Mouse (Mus musculus) midbrain, postnatal 0 days (tissue): ENCODE measurements around the gene Il18. TPM values are rescaled to one million over a fixed set of nuclear protein-coding genes. Genes with fewer than 3 reads are reported as not detected.
A peak's percentile ranks its signal among the peaks of the same experiment; 100 is the strongest.

Experiments
- ATAC-seq: fragments of 200-750 bp; cut with Nextera tagmentation; 2 replicates; pipeline ENCODE4 v1.8.0; 2017; ENCODE audit warnings: moderate number of reproducible peaks, mild to moderate bottlenecking, moderate TSS enrichment, moderate library complexity; ENCODE audit not compliant: low FRiP score
- DNase-seq: peaks from one replicate; pipeline ENCODE4 v3.0.0-alpha.2; 2015; ENCODE audit warnings: low spot score
- H3K27ac ChIP-seq: fragments of 300-500 bp; sonication (generic); 2 replicates; pipeline ENCODE4 v1.5.1; 2014; ENCODE audit warnings: low read depth, mild to moderate bottlenecking, low read length, mixed read lengths
- H3K27me3 ChIP-seq: fragments of 300-500 bp; sonication (generic); 2 replicates; pipeline ENCODE4 v1.6.1; 2014; ENCODE audit warnings: low read length, control low read depth, mixed read lengths; ENCODE audit not compliant: insufficient read depth
- H3K36me3 ChIP-seq: fragments of 300-500 bp; sonication (generic); 2 replicates; pipeline ENCODE4 v1.6.1; 2014; ENCODE audit warnings: low read length, control low read depth, mixed read lengths; ENCODE audit not compliant: insufficient read depth
- H3K4me1 ChIP-seq: fragments of 300-500 bp; sonication (generic); 2 replicates; pipeline ENCODE4 v1.6.1; 2014; ENCODE audit warnings: mild to moderate bottlenecking, control low read depth, antibody characterized with exemption, low read length, mixed read lengths; ENCODE audit not compliant: insufficient read depth
- H3K4me2 ChIP-seq: fragments of 300-500 bp; sonication (generic); 2 replicates; pipeline ENCODE4 v1.6.1; 2014; ENCODE audit warnings: low read depth, mild to moderate bottlenecking, low read length, mixed read lengths; ENCODE audit not compliant: poor library complexity, severe bottlenecking
- H3K4me3 ChIP-seq: fragments of 300-500 bp; sonication (generic); 2 replicates; pipeline ENCODE4 v1.5.1; 2014; ENCODE audit warnings: low read depth, mild to moderate bottlenecking, low read length, moderate library complexity
- H3K9ac ChIP-seq: fragments of 300-500 bp; sonication (generic); replicated peaks from 2 replicates; pipeline ENCODE4 v1.6.1; 2014; ENCODE audit warnings: mild to moderate bottlenecking, low read length, moderate library complexity, mixed read lengths; ENCODE audit not compliant: poor library complexity, severe bottlenecking
- H3K9me3 ChIP-seq: fragments of 300-500 bp; sonication (generic); 2 replicates; pipeline ENCODE4 v1.6.1; 2016; ENCODE audit warnings: low read length, control low read depth
- CTCF ChIP-seq: IDR thresholded peaks from 2 replicates; pipeline ENCODE4 v1.5.1; 2016; ENCODE audit warnings: antibody characterized with exemption, mild to moderate bottlenecking
- WGBS: fragments of 180-500 bp; shearing (Covaris S2); extraction: QIAGEN DNeasy Blood & Tissue Kit; methylation state at CpG from one replicate; pipeline ENCODE4 v1.1.7; 2014; 5-methylcytosine and 5-hydroxymethylcytosine counted together
- polyA plus RNA-seq: library from polyadenylated mRNA; unstranded; fragments of >200 nt; fragmentation: Nextera tagmentation; extraction: Ambion mirVana; gene quantifications from 2 replicates; pipeline ENCODE4 v1.2.1, GENCODE M21; 2015
- total RNA-seq: library from RNA; depleted of rRNA; stranded (reverse); fragments of >200 nt; gene quantifications from 2 replicates; pipeline ENCODE4 v1.2.3, GENCODE M21; 2014

Gene Il18
- total and polyA plus RNA-seq, 2 experiments from 2014 or later: 18.2 to 37.8 TPM

DNA sequence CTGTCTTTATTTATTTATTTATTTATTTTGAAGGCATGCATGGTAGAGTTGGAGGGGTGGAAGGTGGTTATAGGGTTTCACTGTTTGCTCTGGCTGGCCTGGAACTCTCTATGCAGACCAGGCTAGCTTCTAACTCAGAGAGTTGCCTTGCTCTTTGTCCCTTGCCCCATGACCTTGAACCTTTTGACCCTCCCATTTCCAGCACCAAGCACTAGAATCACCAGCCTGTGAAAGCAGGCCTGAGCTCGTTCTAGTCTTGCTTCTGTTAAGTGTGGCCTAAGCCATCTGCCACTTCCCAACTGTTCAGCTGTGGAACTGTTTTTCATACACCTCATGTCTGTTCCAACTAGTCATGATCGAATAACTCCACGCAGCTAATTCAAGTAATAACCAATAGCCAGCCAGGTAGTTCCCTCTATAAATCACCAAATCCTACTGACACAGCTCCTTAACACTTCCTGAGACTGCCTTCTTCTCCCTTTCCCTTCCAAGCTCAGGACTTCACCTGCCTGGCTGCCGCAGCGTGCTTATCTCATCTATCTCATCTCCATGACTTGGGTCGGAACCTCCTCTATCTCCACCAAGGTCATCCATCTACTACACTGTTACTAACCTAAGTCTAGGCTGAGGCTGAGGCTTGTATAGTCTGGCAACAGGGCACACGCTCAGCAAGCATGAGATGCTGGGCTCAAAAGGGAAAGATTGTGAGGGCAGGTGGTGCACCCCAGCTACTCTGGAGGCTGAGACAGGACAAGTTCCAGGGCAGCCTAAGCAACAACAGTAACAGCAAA lies 47.6 kb downstream of the Il18 start:
- Histone ChIP-seq H3K27me3 (no peaks in the 10 kb centered on the region), H3K9ac (peak overlapping the region; percentile 76; the same call in 1 of the 2 replicates), H3K36me3 (peaks cover 30% of the 10 kb centered on the region), H3K27ac (no peak overlapping the region), H3K4me3 (peak overlapping the region; percentile 63), H3K9me3 (no peaks in the 10 kb centered on the region), H3K4me2 (peak overlapping the region; percentile 55), H3K4me1 (peaks cover 14% of the 10 kb centered on the region)
- 98% methylated on average over 7 of the region's 7 CpGs for WGBS
- ATAC-seq (no peak), DNase-seq (no peak)
- no peak for TF ChIP-seq CTCF

DNA sequence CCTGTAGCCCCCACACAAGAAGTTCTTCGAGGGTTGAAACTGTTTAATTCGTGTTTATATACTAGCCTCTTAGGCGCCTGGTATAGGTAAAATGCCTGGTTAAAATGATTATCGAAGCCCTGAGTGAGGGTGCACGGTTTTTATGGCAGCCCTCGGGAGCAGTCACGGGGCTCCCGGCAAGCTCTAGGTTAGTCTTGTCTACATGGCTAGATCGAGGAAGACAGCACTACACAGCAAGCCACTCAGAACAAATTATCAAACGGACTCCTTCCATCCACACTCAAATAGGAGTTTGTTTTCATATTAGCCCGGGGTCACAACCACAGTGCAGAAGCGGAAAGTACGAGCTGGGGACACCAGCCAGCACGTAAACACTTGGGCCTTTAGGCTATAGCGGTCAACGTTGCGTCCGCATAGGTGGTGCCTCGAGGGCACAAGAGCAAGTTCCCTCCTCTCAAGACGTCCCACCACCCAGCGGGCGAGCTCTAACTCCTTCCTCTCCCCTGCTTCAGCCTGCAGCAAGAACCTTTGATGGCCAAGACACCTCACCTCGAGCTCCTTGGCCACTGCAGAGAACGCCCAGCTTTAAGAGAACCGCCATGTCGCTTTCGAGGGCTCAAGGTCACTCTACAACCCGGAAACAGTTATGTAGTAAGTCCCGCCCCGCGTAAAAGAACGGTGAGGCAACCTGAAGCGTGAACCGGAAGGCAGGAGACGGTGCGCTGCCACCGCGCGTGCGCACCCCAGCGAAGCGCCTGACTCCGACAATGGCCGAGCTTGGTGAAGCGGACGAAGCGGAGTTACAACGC lies 48.8 kb downstream of the Il18 start, which contains the start of the genes Sdhd and Timm8b:
TSS of gene Sdhd (minus strand) at position 624 of the 809 bp plus-strand sequence.
TSS of gene Timm8b (plus strand) at position 722 of the 809 bp plus-strand sequence.
- peak within 1 kb of the TSS; percentile 76 for H3K9ac ChIP-seq
- no peaks in the 10 kb centered on the region for H3K9me3 ChIP-seq
- peak within 1 kb of the TSS; percentile 89 for H3K27ac ChIP-seq
- peak within 1 kb of the TSS; percentile 55 for H3K4me2 ChIP-seq
- WGBS: 1% methylated on average over 48 of the region's 48 CpGs
- H3K36me3 ChIP-seq: peaks cover 24% of the 10 kb centered on the region
- H3K27me3 ChIP-seq: no peaks in the 10 kb centered on the region
- H3K4me1 ChIP-seq: peaks cover 14% of the 10 kb centered on the region
- TF ChIP-seq CTCF: peak; percentile 67; the same call in 1 of the 2 replicates
- peak; percentile 98 for DNase-seq
- peak within 1 kb of the TSS; percentile 63 for H3K4me3 ChIP-seq
- peak; percentile 95 for ATAC-seq

DNA sequence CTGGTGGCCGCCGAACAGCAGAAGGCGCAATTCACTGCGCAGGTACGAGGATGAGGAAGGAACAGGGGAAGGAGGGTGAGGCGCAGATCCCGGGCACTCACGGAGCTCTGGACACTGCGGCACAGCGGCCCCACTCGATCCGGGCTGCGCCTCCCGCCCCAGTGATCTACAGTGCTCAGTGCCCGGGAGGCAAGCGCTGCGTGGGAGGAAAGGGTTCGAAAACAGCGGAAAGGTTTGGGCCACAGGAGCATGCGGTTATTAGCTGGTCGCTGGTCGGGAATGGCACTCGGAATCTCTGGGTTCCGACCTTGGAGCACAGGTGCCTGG lies 49.3 kb downstream of the Il18 start:
- Histone ChIP-seq H3K27ac (peak overlapping the region; percentile 89), H3K4me2 (peak overlapping the region; percentile 55), H3K27me3 (no peaks in the 10 kb centered on the region), H3K36me3 (peaks cover 21% of the 10 kb centered on the region), H3K9ac (peak overlapping the region; percentile 76), H3K9me3 (no peaks in the 10 kb centered on the region), H3K4me3 (peak overlapping the region; percentile 63), H3K4me1 (peaks cover 14% of the 10 kb centered on the region)
- TF ChIP-seq CTCF: no peak; the same call in 1 of the 2 replicates
- ATAC-seq: peak; percentile 87; the same call in 1 of the 2 replicates
- no peak for DNase-seq
- WGBS: 0% methylated on average over 24 of the region's 24 CpGs

DNA sequence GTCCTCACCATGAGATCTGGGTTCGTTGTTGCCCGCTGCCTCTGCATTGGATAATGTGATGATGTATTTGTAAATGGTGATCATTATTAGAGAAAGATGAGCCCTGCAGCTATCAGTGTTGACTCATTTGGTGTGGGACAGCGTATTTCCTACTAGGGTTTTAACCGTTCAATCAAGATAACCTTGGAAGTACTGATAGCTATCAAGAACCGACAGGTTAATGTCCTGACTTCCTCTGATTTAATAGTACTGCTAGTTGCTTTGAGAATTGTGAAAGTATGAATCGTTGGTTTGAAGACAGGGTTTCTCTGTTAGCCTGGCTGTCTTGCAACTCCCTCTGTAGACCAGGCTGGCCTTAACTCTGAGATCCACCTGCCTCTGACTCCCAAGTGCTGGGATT lies 49.7 kb downstream of the Il18 start:
- 4% methylated on average over 6 of the region's 6 CpGs for WGBS
- Histone ChIP-seq H3K4me3 (peak overlapping the region; percentile 63), H3K4me2 (peak overlapping the region; percentile 55), H3K4me1 (peaks cover 14% of the 10 kb centered on the region), H3K27ac (peak overlapping the region; percentile 89), H3K36me3 (peaks cover 17% of the 10 kb centered on the region), H3K27me3 (no peaks in the 10 kb centered on the region), H3K9ac (peak overlapping the region; percentile 76), H3K9me3 (no peaks in the 10 kb centered on the region)
- no peak for DNase-seq
- TF ChIP-seq CTCF: no peak
- no peak for ATAC-seq

DNA sequence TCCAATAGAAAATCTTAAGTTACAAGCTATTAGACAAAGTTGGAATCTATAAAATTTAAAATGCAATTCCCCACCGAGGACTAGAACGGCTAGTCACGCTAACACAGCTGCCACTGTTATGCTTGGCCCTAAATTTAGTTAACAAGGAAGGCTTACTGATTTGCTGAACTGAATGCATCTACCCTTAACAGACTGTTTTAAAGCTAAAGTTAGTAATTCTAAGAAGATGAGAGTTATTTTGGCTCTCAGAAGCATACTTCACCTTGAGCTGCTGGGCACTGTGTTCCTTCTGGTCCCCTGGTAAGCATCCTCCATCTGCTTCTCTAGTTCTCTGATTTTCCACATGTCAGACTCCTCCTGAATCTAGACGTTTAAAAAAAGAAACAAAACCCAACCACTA lies 57.5 kb downstream of the Il18 start:
- Histone ChIP-seq H3K4me3 (no peak overlapping the region), H3K4me1 (peaks cover 6% of the 10 kb centered on the region; the same call in 1 of the 2 replicates), H3K9me3 (no peaks in the 10 kb centered on the region), H3K9ac (no peak overlapping the region), H3K36me3 (peaks cover 38% of the 10 kb centered on the region), H3K27me3 (no peaks in the 10 kb centered on the region), H3K4me2 (no peak overlapping the region), H3K27ac (no peak overlapping the region)
- no peak for TF ChIP-seq CTCF
- WGBS: 90% methylated on average over 4 of the region's 4 CpGs
- no peak for DNase-seq
- ATAC-seq: no peak
